Mouse (Mus musculus): ENCODE results near the gene Phf20. TPM values are rescaled to one million over a fixed set of nuclear protein-coding genes. Genes with fewer than 3 reads are reported as not detected.

Phf20 gene
- polyA plus RNA-seq, 1 experiment from 2014 or later: 51.6 TPM

DNA sequence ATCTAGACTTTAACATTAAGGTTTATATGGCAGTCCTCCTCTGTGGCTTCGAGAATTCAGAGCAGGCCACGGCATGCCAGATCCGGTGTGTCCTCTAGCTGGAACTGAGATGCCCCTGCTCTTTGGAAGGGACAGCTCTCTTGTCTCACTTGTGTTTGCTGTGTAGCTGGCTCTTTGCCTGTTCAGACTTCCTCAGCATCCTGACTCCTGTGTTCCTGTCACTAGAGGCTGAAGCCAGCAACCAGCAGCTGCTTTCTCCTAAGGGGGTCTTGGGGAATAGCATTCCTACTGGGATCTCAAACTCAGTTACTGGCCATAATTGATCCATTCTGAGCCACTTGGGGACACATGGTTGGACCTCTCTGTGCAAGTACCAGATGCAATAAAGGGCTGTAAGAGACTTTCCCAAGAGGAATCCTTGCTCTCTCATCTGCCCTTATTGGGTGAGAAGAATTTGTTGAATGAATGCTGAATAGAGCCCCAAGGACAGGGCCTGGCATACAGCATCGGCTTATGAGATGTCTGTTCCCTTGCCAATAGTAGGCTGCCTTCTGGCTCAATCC is 153.1 kb downstream of the Phf20 start:
- Histone ChIP-seq H3K27me3 (ENCODE audit: insufficient read depth, poor library complexity, severe bottlenecking) (no peaks in the 10 kb centered on the region), H3K27ac (no peak overlapping the region), H3K4me1 (peaks cover 7% of the 10 kb centered on the region), H3K4me3 (no peak overlapping the region), H3K9me3 (no peaks in the 10 kb centered on the region), H3K36me3 (no peaks in the 10 kb centered on the region)
- WGBS: 81% methylated on average over 4 of the region's 4 CpGs
- DNase-seq (ENCODE audit: low spot score): no peak

DNA sequence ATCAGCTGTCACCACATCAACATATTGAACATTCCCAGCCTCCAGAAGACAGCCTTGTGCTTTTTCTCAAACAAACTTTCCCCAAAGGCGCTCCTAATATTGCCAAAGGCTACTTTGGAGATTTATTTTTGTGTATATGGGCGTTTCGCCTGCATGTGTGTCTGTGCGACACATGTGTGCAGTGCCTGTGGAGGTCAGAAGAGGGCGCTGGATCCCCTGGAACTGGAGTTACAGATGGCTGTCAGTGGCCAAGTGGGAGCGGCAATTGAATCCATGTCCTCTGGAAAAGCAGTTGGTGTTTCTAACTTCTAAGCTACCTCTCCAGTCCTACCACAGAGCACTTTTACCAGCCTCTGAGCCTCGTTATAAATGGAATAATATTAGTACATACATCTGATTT is 155.0 kb downstream of the Phf20 start:
- H3K9me3 ChIP-seq: no peaks in the 10 kb centered on the region
- H3K36me3 ChIP-seq: no peaks in the 10 kb centered on the region
- H3K27me3 ChIP-seq (ENCODE audit: insufficient read depth, poor library complexity, severe bottlenecking): no peaks in the 10 kb centered on the region
- H3K4me1 ChIP-seq: no peaks in the 10 kb centered on the region
- no peak overlapping the region for H3K27ac ChIP-seq
- no peak overlapping the region for H3K4me3 ChIP-seq
- no peak for DNase-seq (ENCODE audit: low spot score)
- WGBS: 83% methylated on average over 7 of the region's 7 CpGs

DNA sequence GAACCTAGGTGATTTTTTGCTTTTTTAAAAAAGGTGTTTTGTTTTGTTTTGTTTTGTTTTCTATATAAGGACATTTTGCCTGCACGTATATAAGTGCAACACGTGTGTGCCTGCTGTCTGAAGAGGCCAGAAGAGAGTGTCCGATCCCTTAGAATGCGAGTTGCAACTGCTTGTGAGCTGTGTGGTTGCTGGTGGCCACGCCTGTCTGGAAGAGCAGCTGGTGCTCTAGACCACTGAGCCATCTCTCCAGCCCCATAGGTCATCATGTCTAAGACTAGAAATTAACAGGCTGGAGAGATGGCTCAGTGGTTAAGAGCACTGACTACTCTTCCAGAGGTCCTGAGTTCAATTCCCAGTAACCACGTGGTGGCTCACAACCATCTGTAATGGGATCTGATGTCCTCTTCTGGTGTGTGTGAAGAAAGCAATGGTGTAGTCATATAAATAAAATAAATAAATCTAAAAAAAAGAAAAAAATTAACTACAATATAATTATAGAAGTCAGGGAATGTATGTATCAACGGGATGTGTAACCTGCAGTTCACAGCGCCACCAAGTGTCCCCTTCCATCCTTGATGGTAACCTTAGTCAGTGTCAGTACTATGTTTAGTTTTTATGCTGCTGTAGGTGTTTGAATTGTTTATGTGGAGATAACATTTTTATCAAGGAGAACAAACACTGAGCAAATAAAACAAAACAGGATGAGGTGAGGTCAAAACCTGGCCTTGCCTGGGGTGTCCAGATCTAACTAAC is 156.3 kb downstream of the Phf20 start:
- no peaks in the 10 kb centered on the region for H3K27me3 ChIP-seq (ENCODE audit: insufficient read depth, poor library complexity, severe bottlenecking)
- DNase-seq (ENCODE audit: low spot score): no peak
- H3K4me3 ChIP-seq: no peak overlapping the region
- no peak overlapping the region for H3K27ac ChIP-seq
- no peaks in the 10 kb centered on the region for H3K9me3 ChIP-seq
- H3K36me3 ChIP-seq: no peaks in the 10 kb centered on the region
- WGBS: 76% methylated on average over 8 of the region's 8 CpGs
- no peaks in the 10 kb centered on the region for H3K4me1 ChIP-seq

DNA sequence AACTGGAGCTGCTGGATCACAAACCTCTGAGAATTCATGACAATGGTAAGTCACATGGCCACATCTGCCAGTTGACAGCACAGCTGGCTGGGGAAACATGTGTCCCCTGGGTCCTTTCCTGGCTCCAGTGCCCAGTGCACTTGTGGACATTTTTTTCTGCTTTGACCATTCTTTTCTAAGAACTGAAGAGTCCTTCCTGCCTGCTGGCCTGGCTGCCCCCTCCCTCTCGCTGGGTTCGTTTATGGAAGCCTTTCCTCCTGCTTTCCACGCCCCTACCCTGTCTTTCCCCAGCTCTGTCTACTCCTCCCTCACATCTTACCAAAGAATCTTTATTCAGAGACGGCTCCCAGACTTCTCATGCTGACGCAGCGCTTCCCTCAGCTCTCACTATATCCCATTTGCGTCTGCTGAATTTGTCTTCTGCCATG is 157.0 kb downstream of the Phf20 start:
- no peaks in the 10 kb centered on the region for H3K4me1 ChIP-seq
- WGBS: 39% methylated on average over 7 of the region's 7 CpGs
- H3K27ac ChIP-seq: no peak overlapping the region
- no peaks in the 10 kb centered on the region for H3K36me3 ChIP-seq
- DNase-seq (ENCODE audit: low spot score): no peak
- no peaks in the 10 kb centered on the region for H3K9me3 ChIP-seq
- H3K4me3 ChIP-seq: no peak overlapping the region
- no peaks in the 10 kb centered on the region for H3K27me3 ChIP-seq (ENCODE audit: insufficient read depth, poor library complexity, severe bottlenecking)

DNA sequence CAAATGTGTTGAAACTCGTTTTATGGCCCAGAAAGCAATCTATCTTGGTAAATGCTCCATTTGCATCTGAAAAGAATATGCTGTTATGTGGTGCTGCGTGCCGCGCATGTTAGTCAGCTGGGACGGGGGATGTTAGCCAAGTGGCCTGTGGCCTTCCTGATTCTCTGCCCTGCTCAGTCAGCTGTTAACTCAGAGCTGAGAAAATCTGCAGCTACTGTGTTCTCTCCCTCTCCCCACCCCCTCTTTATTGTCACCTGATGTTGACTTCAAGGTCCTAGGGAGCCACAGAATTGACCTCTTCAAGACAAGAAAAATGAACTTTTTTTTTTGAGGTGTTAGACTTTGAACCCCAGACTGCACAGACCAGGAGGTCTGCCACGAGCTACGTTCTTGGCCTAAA is 159.8 kb downstream of the Phf20 start:
- Histone ChIP-seq H3K27ac (no peak overlapping the region), H3K27me3 (ENCODE audit: insufficient read depth, poor library complexity, severe bottlenecking) (no peaks in the 10 kb centered on the region), H3K36me3 (no peaks in the 10 kb centered on the region), H3K9me3 (no peaks in the 10 kb centered on the region), H3K4me1 (no peaks in the 10 kb centered on the region), H3K4me3 (no peak overlapping the region)
- WGBS: 79% methylated on average over 7 of the region's 7 CpGs
- DNase-seq (ENCODE audit: low spot score): no peak

Small RNAs within 50 kb of the gene (microRNA-seq; reads per million reads assigned to microRNA genes)
- not detected for gene Gm22759

Other genes starting within 250 kb of the Phf20 start
- 15.7 and 17.6 TPM in 2 replicates for gene Cep250, start 240.0 kb upstream of the Phf20 start, polyA plus RNA-seq (2016; fragmentation: Nextera tagmentation; extraction: Ambion mirVana)
- 0.79 and 1.4 TPM in 2 replicates for gene 6430550D23Rik, start 188.5 kb upstream of the Phf20 start, polyA plus RNA-seq (2016; fragmentation: Nextera tagmentation; extraction: Ambion mirVana)
- 179 and 186 TPM in 2 replicates for gene Ergic3, start 188.4 kb upstream of the Phf20 start, polyA plus RNA-seq (2016; fragmentation: Nextera tagmentation; extraction: Ambion mirVana)
- gene Fer1l4, start 143.5 kb upstream of the Phf20 start, polyA plus RNA-seq (2016; fragmentation: Nextera tagmentation; extraction: Ambion mirVana): not detected in 2 replicates
- 3.4 and 5.0 TPM in 2 replicates for gene Spag4, start 131.3 kb upstream of the Phf20 start, polyA plus RNA-seq (2016; fragmentation: Nextera tagmentation; extraction: Ambion mirVana)
- 42.6 and 55.3 TPM in 2 replicates for gene Cpne1, start 84.5 kb upstream of the Phf20 start, polyA plus RNA-seq (2016; fragmentation: Nextera tagmentation; extraction: Ambion mirVana)
- gene Rbm12, start 84.5 kb upstream of the Phf20 start, polyA plus RNA-seq (2016; fragmentation: Nextera tagmentation; extraction: Ambion mirVana): 33.0 and 35.1 TPM in 2 replicates
- 12.4 and 18.4 TPM in 2 replicates for gene Gm28036, start 69.4 kb upstream of the Phf20 start, polyA plus RNA-seq (2016; fragmentation: Nextera tagmentation; extraction: Ambion mirVana)
- 431 and 437 TPM in 2 replicates for gene Romo1, start 52.4 kb upstream of the Phf20 start, polyA plus RNA-seq (2016; fragmentation: Nextera tagmentation; extraction: Ambion mirVana)
- 54.5 and 65.2 TPM in 2 replicates for gene Nfs1, start 52.3 kb upstream of the Phf20 start, polyA plus RNA-seq (2016; fragmentation: Nextera tagmentation; extraction: Ambion mirVana)
- 384 and 469 TPM in 2 replicates for gene Rbm39, start 16.2 kb upstream of the Phf20 start, polyA plus RNA-seq (2016; fragmentation: Nextera tagmentation; extraction: Ambion mirVana)
- 2.3 TPM in 2 replicates for gene Cnbd2, start 115.8 kb downstream of the Phf20 start, polyA plus RNA-seq (2016; fragmentation: Nextera tagmentation; extraction: Ambion mirVana)
- 50.8 and 60.3 TPM in 2 replicates for gene Scand1, start 116.2 kb downstream of the Phf20 start, polyA plus RNA-seq (2016; fragmentation: Nextera tagmentation; extraction: Ambion mirVana)
- 0.97 and 1.5 TPM in 2 replicates for gene Epb41l1, start 224.4 kb downstream of the Phf20 start, polyA plus RNA-seq (2016; fragmentation: Nextera tagmentation; extraction: Ambion mirVana)

Measured in heart, embryonic 10.5 days (tissue).